Mouse (Mus musculus) C2C12 (cell line): ENCODE measurements around the gene Hpse2. TPM values are rescaled to one million over a fixed set of nuclear protein-coding genes. Genes with fewer than 3 reads are reported as not detected.

Experiments
- H3K27me3 ChIP-seq: one replicate; pipeline ENCODE4 v1.6.1; 2011; ENCODE audit not compliant: control insufficient read depth, insufficient read depth, insufficient read length
- H3K36me3 ChIP-seq: one replicate; pipeline ENCODE4 v1.6.1; 2011; ENCODE audit not compliant: control insufficient read depth, insufficient read depth
- H3K4me3 ChIP-seq: one replicate; pipeline ENCODE4 v1.5.1; 2011; ENCODE audit warnings: mild to moderate bottlenecking, control low read depth; ENCODE audit not compliant: poor library complexity, insufficient read depth, severe bottlenecking
- H3K79me2 ChIP-seq: one replicate; pipeline ENCODE4 v1.6.1; 2011; ENCODE audit not compliant: control insufficient read depth, insufficient read depth
- H3K79me3 ChIP-seq: one replicate; pipeline ENCODE4 v1.6.1; 2011; ENCODE audit warnings: low read depth, control low read depth
- H3ac ChIP-seq: one replicate; pipeline ENCODE3; 2011; ENCODE audit warnings: low read depth; ENCODE audit not compliant: control insufficient read depth, insufficient read length
- CEBPB ChIP-seq: IDR thresholded peaks from one replicate; pipeline ENCODE4 v1.6.1; 2011; ENCODE audit warnings: low read depth, mild to moderate bottlenecking, control low read depth, moderate library complexity
- CTCF ChIP-seq: IDR thresholded peaks from one replicate; pipeline ENCODE4 v1.5.1; 2011; ENCODE audit not compliant: control insufficient read depth, insufficient read depth, insufficient read length
- FOSL1 ChIP-seq: IDR thresholded peaks from one replicate; pipeline ENCODE4 v1.8.0; 2011; ENCODE audit warnings: mild to moderate bottlenecking, low read length; ENCODE audit not compliant: poor library complexity, insufficient read depth, severe bottlenecking
- MAX ChIP-seq: IDR thresholded peaks from one replicate; pipeline ENCODE4 v1.6.1; 2011; ENCODE audit warnings: mild to moderate bottlenecking, control low read depth
- MYOD1 ChIP-seq: IDR thresholded peaks from one replicate; pipeline ENCODE4 v1.6.1; 2011; ENCODE audit warnings: low read depth; ENCODE audit not compliant: control insufficient read depth, insufficient read length
- MYOG ChIP-seq: IDR thresholded peaks from one replicate; pipeline ENCODE4 v1.6.1; 2011; ENCODE audit not compliant: control insufficient read depth, insufficient read length; ENCODE audit errors: extremely low read depth
- USF1 ChIP-seq: IDR thresholded peaks from one replicate; pipeline ENCODE4 v1.6.1; 2011; ENCODE audit warnings: low read depth, mild to moderate bottlenecking, control low read depth, moderate library complexity
- polyA plus RNA-seq: library from polyadenylated mRNA; unstranded; fragments of >200 nt; fragmentation: generic; extraction: Trizol; gene quantifications from one replicate; pipeline ENCODE4 v1.2.1, GENCODE M21; 2012; ENCODE audit warnings: missing spikeins

Hpse2 gene
- polyA plus RNA-seq, 1 experiment, result not detected

- TF ChIP-seq CEBPB (no peak), FOSL1 (no peak), USF1 (no peak), CTCF (no peak), MYOD1 (no peak), MAX (no peak), MYOG (no peak)
- Histone ChIP-seq H3K27me3 (no peaks in the 10 kb centered on the region), H3K79me2 (no peaks in the 10 kb centered on the region), H3K4me3 (no peak overlapping the region), H3K36me3 (no peaks in the 10 kb centered on the region), H3K79me3 (no peaks in the 10 kb centered on the region), H3ac (no peak overlapping the region)
These were observed 481.8 kb downstream of the Hpse2 start for GRCm38 (mm10) chr19:42906328-42906727.

- Histone ChIP-seq H3K79me2 (no peaks in the 10 kb centered on the region), H3K4me3 (no peak overlapping the region), H3K79me3 (no peaks in the 10 kb centered on the region), H3K36me3 (no peaks in the 10 kb centered on the region), H3K27me3 (no peaks in the 10 kb centered on the region), H3ac (no peak overlapping the region)
- TF ChIP-seq USF1, result no peak
- TF ChIP-seq FOSL1, result no peak
- no peak for TF ChIP-seq MYOD1
- TF ChIP-seq MAX, result no peak
- TF ChIP-seq MYOG, result no peak
- TF ChIP-seq CTCF, result no peak
- TF ChIP-seq CEBPB, result no peak
These were observed 483.4 kb downstream of the Hpse2 start for GRCm38 (mm10) chr19:42904726-42905125.

GRCm38 (mm10) chr19:42904240-42904639, 483.9 kb downstream of the Hpse2 start:
- TF ChIP-seq FOSL1, result no peak
- no peak for TF ChIP-seq USF1
- TF ChIP-seq MAX, result no peak
- no peak for TF ChIP-seq MYOD1
- TF ChIP-seq MYOG, result no peak
- no peak for TF ChIP-seq CTCF
- TF ChIP-seq CEBPB, result no peak
- Histone ChIP-seq H3K36me3 (no peaks in the 10 kb centered on the region), H3ac (no peak overlapping the region), H3K79me3 (no peaks in the 10 kb centered on the region), H3K27me3 (no peaks in the 10 kb centered on the region), H3K79me2 (no peaks in the 10 kb centered on the region), H3K4me3 (no peak overlapping the region)

GRCm38 (mm10) chr19:42903840-42904239, 484.3 kb downstream of the Hpse2 start:
- Histone ChIP-seq H3K4me3 (no peak overlapping the region), H3K79me2 (no peaks in the 10 kb centered on the region), H3ac (no peak overlapping the region), H3K79me3 (no peaks in the 10 kb centered on the region), H3K27me3 (no peaks in the 10 kb centered on the region), H3K36me3 (no peaks in the 10 kb centered on the region)
- TF ChIP-seq MYOG, result no peak
- TF ChIP-seq CEBPB, result no peak
- TF ChIP-seq USF1, result no peak
- TF ChIP-seq MAX, result no peak
- no peak for TF ChIP-seq CTCF
- TF ChIP-seq MYOD1, result no peak
- no peak for TF ChIP-seq FOSL1

- Histone ChIP-seq H3K79me2 (no peaks in the 10 kb centered on the region), H3K79me3 (no peaks in the 10 kb centered on the region), H3K36me3 (no peaks in the 10 kb centered on the region), H3K27me3 (no peaks in the 10 kb centered on the region), H3ac (no peak overlapping the region), H3K4me3 (no peak overlapping the region)
- TF ChIP-seq CTCF, result no peak
- no peak for TF ChIP-seq USF1
- TF ChIP-seq MYOD1, result no peak
- no peak for TF ChIP-seq CEBPB
- TF ChIP-seq FOSL1, result no peak
- TF ChIP-seq MAX, result no peak
- no peak for TF ChIP-seq MYOG
These were observed 485.6 kb downstream of the Hpse2 start for GRCm38 (mm10) chr19:42902410-42903021.

- TF ChIP-seq MAX, result no peak
These were observed 496.6 kb downstream of the Hpse2 start for GRCm38 (mm10) chr19:42891599-42891998.

More at GRCm38 (mm10) chr19:42891599-42891998, 496.6 kb downstream of the Hpse2 start:
- no peaks in the 10 kb centered on the region for H3K36me3 ChIP-seq
- H3K4me3 ChIP-seq, result no peak overlapping the region
- H3K27me3 ChIP-seq, result no peaks in the 10 kb centered on the region
- no peaks in the 10 kb centered on the region for H3K79me3 ChIP-seq
- no peak overlapping the region for H3ac ChIP-seq
- no peaks in the 10 kb centered on the region for H3K79me2 ChIP-seq
